Mouse (Mus musculus) CH12.LX (cell line): ENCODE measurements at regions not wholly inside any gene's neighbourhood (a gene's known extent, or its start where the extent isn't known, plus 50 kb on each side); places are given as distances from the start of the nearest gene placed in this dataset.

ENCODE experiments used
- DNase-seq: peaks from one replicate; pipeline ENCODE4 v3.0.0-alpha.2; 2013; ENCODE audit errors: extremely low read depth
- H3K27ac ChIP-seq: 2 replicates; pipeline ENCODE4 v1.5.1; 2012; ENCODE audit warnings: low read depth, mild to moderate bottlenecking, control low read depth, moderate library complexity; ENCODE audit not compliant: insufficient read depth
- H3K27me3 ChIP-seq: replicated peaks from 2 replicates; pipeline ENCODE3; 2012; ENCODE audit warnings: inconsistent platforms
- H3K36me3 ChIP-seq, 2 experiments: replicated peaks in 1 of 2; 2 replicates each; pipeline versions ENCODE3 to v1.6.1; 2012; ENCODE audit warnings: inconsistent platforms in 1 of 2, low read length in 1 of 2, mild to moderate bottlenecking in 1 of 2, mixed read lengths in 1 of 2, moderate library complexity in 1 of 2; ENCODE audit not compliant: control insufficient read depth in 1 of 2, insufficient read depth in 1 of 2
- H3K4me1 ChIP-seq, 2 experiments: 2 replicates each; pipeline ENCODE4 v1.6.1; 2012; ENCODE audit warnings: inconsistent platforms in 1 of 2, moderate library complexity in 1 of 2; ENCODE audit not compliant: insufficient read depth in 2 of 2, control insufficient read depth in 1 of 2
- H3K4me2 ChIP-seq: 2 replicates; pipeline ENCODE4 v1.6.1; 2012; ENCODE audit warnings: low read depth, mild to moderate bottlenecking, control low read depth; ENCODE audit not compliant: poor library complexity, insufficient read depth, severe bottlenecking
- H3K4me3 ChIP-seq, 3 experiments: fragments of 150-350 bp in 1 of 3; sonication (generic) in 1 of 3; replicated peaks in 1 of 3; 2 replicates each; pipeline versions ENCODE3 to v1.5.1; 2011 to 2012; ENCODE audit warnings: low read depth in 2 of 3, low read length in 2 of 3, mild to moderate bottlenecking in 2 of 3, moderate library complexity in 2 of 3, control low read depth in 1 of 3, improper control_type of control experiment in 1 of 3, inconsistent platforms in 1 of 3, mixed read lengths in 1 of 3; ENCODE audit not compliant: poor library complexity in 1 of 3
- H3K79me2 ChIP-seq: replicated peaks from 2 replicates; pipeline ENCODE4 v1.6.1; 2012; ENCODE audit warnings: mild to moderate bottlenecking, moderate library complexity; ENCODE audit not compliant: control insufficient read depth, poor library complexity, insufficient read depth, severe bottlenecking; ENCODE audit errors: extremely low read depth
- H3K9ac ChIP-seq: 2 replicates; pipeline ENCODE4 v1.6.1; 2012; ENCODE audit warnings: low read depth, mild to moderate bottlenecking, control low read depth, moderate library complexity; ENCODE audit not compliant: insufficient read depth
- H3K9me3 ChIP-seq: replicated peaks from 2 replicates; pipeline ENCODE3; 2012; ENCODE audit warnings: low read length, inconsistent platforms, mixed read lengths
- BHLHE40 ChIP-seq: IDR thresholded peaks from 2 replicates; pipeline ENCODE4 v1.6.1; 2011; ENCODE audit warnings: mild to moderate bottlenecking, low read depth, low read length, improper control_type of control experiment
- CHD1 ChIP-seq: IDR thresholded peaks from 2 replicates; pipeline ENCODE4 v1.6.1; 2012; ENCODE audit warnings: low read depth, low read length, improper control_type of control experiment, inconsistent platforms
- CHD2 ChIP-seq: IDR thresholded peaks from 2 replicates; pipeline ENCODE4 v1.6.1; 2011; ENCODE audit warnings: low read length, improper control_type of control experiment
- CTCF ChIP-seq, 2 experiments: IDR thresholded peaks in 1 of 2; conservative IDR thresholded peaks in 1 of 2; 2 replicates each; pipeline ENCODE4 v1.5.1; 2011 to 2012; ENCODE audit warnings: low read depth in 2 of 2, low read length in 2 of 2, improper control_type of control experiment in 1 of 2, inconsistent platforms in 1 of 2, mild to moderate bottlenecking in 1 of 2, moderate library complexity in 1 of 2
- E2F4 ChIP-seq: IDR thresholded peaks from 2 replicates; pipeline ENCODE4 v1.6.1; 2011; ENCODE audit warnings: low read depth, low read length, improper control_type of control experiment; ENCODE audit not compliant: insufficient replicate concordance
- ELF1 ChIP-seq: IDR thresholded peaks from 2 replicates; pipeline ENCODE4 v1.6.1; 2014; ENCODE audit warnings: low read depth, mild to moderate bottlenecking, inconsistent platforms, low read length, improper control_type of control experiment
- ETS1 ChIP-seq: conservative IDR thresholded peaks from 2 replicates; pipeline ENCODE4 v1.6.1; 2012; ENCODE audit warnings: low read depth, mild to moderate bottlenecking, inconsistent platforms, low read length, improper control_type of control experiment, moderate library complexity
- GABPA ChIP-seq: IDR thresholded peaks from 2 replicates; pipeline ENCODE4 v1.6.1; 2012; ENCODE audit warnings: low read depth, low read length, improper control_type of control experiment, inconsistent platforms; ENCODE audit not compliant: insufficient replicate concordance
- HCFC1 ChIP-seq: IDR thresholded peaks from 2 replicates; pipeline ENCODE4 v1.6.1; 2012; ENCODE audit warnings: low read depth, mild to moderate bottlenecking, inconsistent platforms, low read length, improper control_type of control experiment
- IRF4 ChIP-seq: IDR thresholded peaks from 2 replicates; pipeline ENCODE4 v1.6.1; 2014; ENCODE audit warnings: low read depth, mild to moderate bottlenecking, inconsistent platforms, low read length, improper control_type of control experiment
- JUN ChIP-seq: IDR thresholded peaks from 2 replicates; pipeline ENCODE4 v1.6.1; 2011; ENCODE audit warnings: low read depth, mild to moderate bottlenecking, low read length, improper control_type of control experiment, moderate library complexity; ENCODE audit not compliant: insufficient read depth
- JUND ChIP-seq: conservative IDR thresholded peaks from 2 replicates; pipeline ENCODE4 v1.6.1; 2011; ENCODE audit warnings: low read depth, low read length, improper control_type of control experiment
- MAX ChIP-seq: IDR thresholded peaks from 2 replicates; pipeline ENCODE4 v1.6.1; 2011; ENCODE audit warnings: low read length, improper control_type of control experiment
- MXI1 ChIP-seq: IDR thresholded peaks from 2 replicates; pipeline ENCODE4 v1.6.1; 2011; ENCODE audit warnings: mild to moderate bottlenecking, low read depth, low read length, improper control_type of control experiment
- NRF1 ChIP-seq: IDR thresholded peaks from 2 replicates; pipeline ENCODE4 v1.6.1; 2014; ENCODE audit warnings: low read depth, mild to moderate bottlenecking, inconsistent platforms, low read length, improper control_type of control experiment, moderate library complexity
- RAD21 ChIP-seq: IDR thresholded peaks from 2 replicates; pipeline ENCODE4 v1.6.1; 2011; ENCODE audit warnings: low read depth, mild to moderate bottlenecking, low read length, improper control_type of control experiment, moderate library complexity
- SMC3 ChIP-seq: IDR thresholded peaks from 2 replicates; pipeline ENCODE4 v1.6.1; 2011; ENCODE audit warnings: low read depth, low read length, improper control_type of control experiment
- TCF12 ChIP-seq: IDR thresholded peaks from 2 replicates; pipeline ENCODE4 v1.6.1; 2014; ENCODE audit warnings: low read depth, mild to moderate bottlenecking, inconsistent platforms, low read length, improper control_type of control experiment
- UBTF ChIP-seq: IDR thresholded peaks from 2 replicates; pipeline ENCODE4 v1.6.1; 2012; ENCODE audit warnings: low read depth, mild to moderate bottlenecking, inconsistent platforms, low read length, improper control_type of control experiment, moderate library complexity
- USF2 ChIP-seq: conservative IDR thresholded peaks from 2 replicates; pipeline ENCODE4 v1.6.1; 2011; ENCODE audit warnings: low read depth, low read length, improper control_type of control experiment
- ZC3H11A ChIP-seq: IDR thresholded peaks from 2 replicates; pipeline ENCODE4 v1.6.1; 2012; ENCODE audit warnings: low read depth, mild to moderate bottlenecking, inconsistent platforms, low read length, improper control_type of control experiment
- ZMIZ1 ChIP-seq: IDR thresholded peaks from 2 replicates; pipeline ENCODE4 v1.6.1; 2012; ENCODE audit warnings: low read depth, mild to moderate bottlenecking, inconsistent platforms, low read length, improper control_type of control experiment
- ZNF384 ChIP-seq: IDR thresholded peaks from 2 replicates; pipeline ENCODE4 v1.6.1; 2012; ENCODE audit warnings: low read depth, low read length, improper control_type of control experiment, inconsistent platforms
- dilution Hi-C: fragments of 300-500 bp; cut with MboI; formaldehyde crosslinking; loops from 2 replicates; pipeline ENCODE4 v1.14.3; 2020; ENCODE audit warnings: low sequenced_read_pairs; ENCODE audit not compliant: extremely low pct_unique_long_range_greater_than_20kb, extremely low pct_ligation_motif_present
- in situ Hi-C: fragments of 300-500 bp; cut with MboI; formaldehyde crosslinking; loops from 3 replicates; pipeline ENCODE4 v1.14.3; 2019; ENCODE audit warnings: low sequenced_read_pairs, low pct_ligation_motif_present, low pct_unique_long_range_greater_than_20kb, mixed read lengths

DNA sequence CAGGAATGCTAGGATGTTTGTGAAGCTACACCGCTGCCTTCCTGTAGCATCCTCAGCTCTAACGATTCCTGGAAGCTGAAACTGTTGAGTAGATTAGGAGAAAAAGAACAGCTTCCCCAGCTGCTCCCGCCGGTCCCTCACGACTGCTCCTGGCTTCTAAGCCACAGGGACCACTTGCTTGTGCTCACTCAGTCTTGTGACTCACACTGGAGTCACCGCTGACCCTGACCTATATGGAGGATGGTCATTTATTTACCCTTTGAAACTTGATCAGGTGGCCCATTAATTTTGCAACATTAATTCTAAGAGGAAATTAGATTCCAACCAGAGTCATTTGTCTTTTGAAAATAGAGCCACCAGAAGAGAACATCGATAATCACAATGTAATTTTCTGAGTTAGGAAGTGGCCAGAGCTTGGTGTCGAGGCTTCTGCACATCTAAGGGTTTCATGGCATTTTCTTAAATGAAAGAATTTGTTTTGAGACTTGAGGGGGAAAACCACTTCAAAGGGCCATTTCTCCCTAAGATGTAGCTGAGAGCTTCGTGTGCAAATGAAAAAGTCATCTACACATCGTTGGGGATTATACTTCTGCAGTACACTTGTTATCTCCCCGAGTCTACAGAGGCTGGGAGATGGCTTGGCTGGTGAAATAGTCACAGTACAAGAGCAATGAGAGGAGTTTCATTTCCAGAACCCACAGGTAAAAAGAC is 153.8 kb upstream of the Runx1 start:
- dilution Hi-C loops, result no loop called here
- no peak for DNase-seq
- no peaks in the 10 kb centered on the region for H3K36me3 ChIP-seq
- H3K9me3 ChIP-seq, result peaks cover 4% of the 10 kb centered on the region
- no peak overlapping the region for H3K27ac ChIP-seq
- H3K4me2 ChIP-seq, result no peak overlapping the region
- in situ Hi-C loops, result loop anchor here (25.0 kb wide), 2 partner anchors 417 to 458 kb away; no protein-coding TSS in a partner anchor
- TF ChIP-seq CHD2, result no peak
- TF ChIP-seq CTCF (conservative IDR thresholded peaks at IDR 0.05 in 1 of 2, IDR thresholded peaks at IDR 0.05 in 1 of 2; ENCODE audit: low read depth in 2 of 2, low read length in 2 of 2), result no peak
- TF ChIP-seq MXI1, result no peak
- no peak for TF ChIP-seq RAD21
- no peak for TF ChIP-seq CHD1
- TF ChIP-seq BHLHE40, result no peak
- no peak for TF ChIP-seq ETS1
- TF ChIP-seq MAX, result no peak
- no peak for TF ChIP-seq JUND
- no peak for TF ChIP-seq HCFC1
- TF ChIP-seq UBTF, result no peak
- TF ChIP-seq JUN, result no peak
- TF ChIP-seq USF2, result no peak
- H3K4me3 ChIP-seq, result no peak overlapping the region
- peaks cover 0 to 4% of the 10 kb centered on the region in 2 experiments; a peak in 1 of 4 replicates for H3K4me1 ChIP-seq
- H3K27me3 ChIP-seq, result no peaks in the 10 kb centered on the region
- no peak overlapping the region for H3K9ac ChIP-seq
- no peaks in the 10 kb centered on the region for H3K79me2 ChIP-seq

DNA sequence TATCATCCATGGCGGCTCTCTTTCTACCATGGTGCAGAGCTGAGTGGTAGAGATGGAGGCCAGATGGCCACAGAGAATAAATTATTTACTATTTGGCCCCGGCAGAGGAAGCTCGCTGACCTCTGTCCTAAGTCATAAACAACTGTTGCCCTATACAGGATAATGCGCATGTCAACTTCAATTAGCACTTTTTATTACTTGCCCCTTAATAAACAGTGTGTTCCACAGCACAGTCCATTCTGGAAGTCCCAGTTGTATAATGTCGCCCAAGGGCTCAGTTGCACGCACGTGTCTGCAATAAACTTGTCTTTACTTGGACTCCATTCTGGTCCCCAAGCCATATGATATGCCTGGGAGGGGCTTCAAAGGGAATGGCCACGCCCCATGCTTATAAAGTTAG is 150.1 kb upstream of the Runx1 start:
- Histone ChIP-seq H3K36me3 (no peaks in the 10 kb centered on the region), H3K79me2 (no peaks in the 10 kb centered on the region), H3K9ac (no peak overlapping the region), H3K9me3 (no peaks in the 10 kb centered on the region), H3K4me3 (no peak overlapping the region), H3K4me2 (no peak overlapping the region), H3K4me1 (peaks cover 0 to 4% of the 10 kb centered on the region in 2 experiments; a peak in 1 of 4 replicates), H3K27ac (no peak overlapping the region), H3K27me3 (no peaks in the 10 kb centered on the region)
- dilution Hi-C loops, result no loop called here
- DNase-seq, result no peak
- TF ChIP-seq UBTF, result no peak
- no peak for TF ChIP-seq JUN
- no peak for TF ChIP-seq NRF1
- no peak for TF ChIP-seq IRF4
- no peak for TF ChIP-seq ELF1
- TF ChIP-seq MXI1, result no peak
- no peak for TF ChIP-seq SMC3
- TF ChIP-seq ZMIZ1, result no peak
- TF ChIP-seq MAX, result no peak
- TF ChIP-seq RAD21, result no peak
- TF ChIP-seq ZNF384, result no peak
- no peak for TF ChIP-seq TCF12
- no peak for TF ChIP-seq ZC3H11A
- no peak for TF ChIP-seq GABPA
- no peak for TF ChIP-seq E2F4
- in situ Hi-C loops, result loop anchor here (25.0 kb wide), 2 partner anchors 414 to 461 kb away; no protein-coding TSS in a partner anchor
